Mouse (Mus musculus) common myeloid progenitor, adult 5-6 weeks (primary cell): ENCODE measurements around the gene Prickle1. TPM values are rescaled to one million over a fixed set of nuclear protein-coding genes. Genes with fewer than 3 reads are reported as not detected.

Experiments
- ATAC-seq: replicated peaks from 2 replicates; pipeline ENCODE4 v1.8.0; 2016; ENCODE audit warnings: low read depth, mild to moderate bottlenecking, moderate TSS enrichment, inconsistent platforms; ENCODE audit not compliant: poor library complexity, severe bottlenecking
- total RNA-seq: library from RNA; stranded (forward); fragments of 200-1000, 187-1606 nt; gene quantifications from 2 replicates; pipeline ENCODE4 v1.2.3, GENCODE M21; 2017

Gene Prickle1
- total RNA-seq, 1 experiment from 2014 or later = 3.5 TPM

DNA sequence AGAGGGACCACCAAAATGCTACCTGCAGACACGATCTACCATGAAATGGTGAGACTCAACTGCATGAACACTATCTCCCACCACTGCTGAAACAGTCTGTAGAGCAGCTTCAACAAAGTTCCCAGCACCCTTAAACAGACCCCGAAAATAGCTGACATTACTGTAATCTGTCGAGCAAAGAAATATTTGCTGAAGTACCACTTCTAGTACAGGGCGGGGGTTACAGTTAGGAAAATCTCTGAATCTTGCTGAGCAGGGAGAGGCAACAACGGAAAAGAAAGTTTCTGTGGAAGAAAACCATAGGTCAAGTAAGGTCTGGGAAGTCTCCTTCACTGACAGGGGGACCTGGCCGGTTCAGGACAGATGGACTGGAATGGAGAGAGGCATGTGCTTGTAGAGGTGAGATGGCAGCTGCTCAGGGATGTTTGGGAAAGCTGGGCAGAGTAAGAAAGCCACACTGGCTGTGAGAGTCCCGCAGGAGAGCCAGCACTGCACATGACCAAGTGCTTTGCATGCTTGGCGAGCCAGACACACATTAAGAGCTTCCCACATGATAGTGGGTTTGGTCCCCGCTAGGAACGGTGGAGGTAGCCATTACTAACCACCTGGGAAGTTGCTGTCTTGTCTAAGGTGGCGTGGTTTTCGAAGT, 41.4 kb downstream of the Prickle1 start:
- ATAC-seq = no peak

DNA sequence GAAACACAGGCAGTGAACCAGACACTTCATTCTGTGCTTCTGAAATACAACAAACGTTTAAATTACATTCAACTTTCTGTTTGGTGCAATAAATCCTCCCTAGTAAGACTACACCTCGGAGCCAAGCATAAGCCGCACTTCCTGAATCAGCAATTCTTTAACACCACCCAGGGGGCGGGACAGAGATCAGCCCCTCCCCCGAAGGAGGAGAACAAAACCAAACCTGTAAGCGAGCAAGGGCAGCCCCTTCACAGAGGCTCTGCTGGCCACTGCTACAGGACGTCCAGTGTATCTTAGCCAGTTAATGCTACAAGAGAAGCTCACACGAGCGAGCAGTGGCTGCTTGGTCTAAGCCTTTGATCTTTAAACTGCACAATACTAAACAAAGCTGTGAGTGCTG, 43.5 kb downstream of the Prickle1 start:
- ATAC-seq = peak; percentile 99

DNA sequence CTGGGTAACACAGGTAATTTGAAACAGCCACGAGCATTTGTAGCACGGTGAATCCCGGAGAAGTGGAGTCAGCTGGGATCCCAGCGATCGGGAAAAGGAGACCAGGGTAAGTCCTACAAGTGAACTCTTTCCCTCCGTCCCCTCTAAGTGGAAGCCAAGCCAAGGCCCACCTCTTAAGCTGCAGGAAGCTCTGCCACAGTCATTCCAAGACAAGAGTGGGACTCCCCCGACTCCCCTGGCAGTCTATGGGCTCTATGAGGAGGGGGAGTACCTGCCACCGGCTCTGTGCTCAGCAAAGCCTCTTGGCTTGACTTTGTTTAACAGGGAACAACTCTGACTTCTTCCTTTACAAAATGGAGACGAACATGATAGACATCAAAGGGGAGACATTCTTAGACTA, 47.4 kb downstream of the Prickle1 start:
- ATAC-seq = no peak

DNA sequence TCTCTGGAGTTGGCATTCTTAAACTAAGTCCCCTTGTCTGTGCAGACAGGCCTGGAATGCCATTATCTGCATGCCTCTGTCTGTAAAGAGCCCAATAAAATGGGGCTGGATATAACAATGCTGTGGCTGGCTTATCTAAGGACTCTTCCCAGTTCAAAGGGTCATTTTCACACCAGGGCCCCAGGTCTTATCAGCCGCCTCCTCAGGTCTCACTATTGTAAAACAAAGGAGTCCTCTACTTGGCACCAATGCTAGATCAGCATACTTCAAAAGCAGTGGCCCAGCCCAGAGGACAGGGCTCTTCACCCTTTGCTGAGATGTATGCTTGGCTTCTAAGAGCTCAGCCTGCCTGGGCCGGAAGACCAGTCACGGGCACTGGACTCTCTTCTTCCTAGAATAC, 56.3 kb downstream of the Prickle1 start:
- ATAC-seq = no peak

DNA sequence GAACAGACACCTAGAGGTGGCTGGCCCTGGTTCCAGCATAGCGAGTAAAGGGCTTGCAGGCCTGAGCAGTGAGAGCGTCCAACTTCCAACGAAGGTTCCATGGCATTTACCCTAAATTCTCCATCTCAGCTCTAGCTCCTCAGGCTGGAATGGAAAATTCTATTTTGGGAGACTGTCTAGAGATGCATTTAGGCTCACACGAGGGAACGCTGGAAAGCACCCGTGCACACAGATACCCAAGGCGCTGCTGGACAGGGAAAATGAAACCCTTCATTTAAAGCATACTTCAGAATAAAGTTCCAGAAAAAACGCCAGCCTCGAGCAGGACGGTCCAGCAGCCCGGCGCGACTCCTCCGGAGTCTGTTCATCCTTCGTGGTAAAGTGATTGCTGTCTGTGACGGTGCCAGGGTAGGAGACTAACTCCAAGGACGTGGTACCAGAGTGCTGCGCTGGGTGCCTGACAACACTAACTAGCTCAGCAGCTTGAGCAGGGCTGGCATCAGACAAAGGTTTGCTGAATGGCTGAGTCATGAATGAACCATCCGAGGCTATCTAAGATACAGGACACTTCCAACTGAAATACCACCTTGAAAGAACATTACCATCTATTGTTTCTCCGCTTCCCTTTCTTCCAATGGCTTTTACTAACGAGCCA, 57.0 kb downstream of the Prickle1 start:
- no peak for ATAC-seq

DNA sequence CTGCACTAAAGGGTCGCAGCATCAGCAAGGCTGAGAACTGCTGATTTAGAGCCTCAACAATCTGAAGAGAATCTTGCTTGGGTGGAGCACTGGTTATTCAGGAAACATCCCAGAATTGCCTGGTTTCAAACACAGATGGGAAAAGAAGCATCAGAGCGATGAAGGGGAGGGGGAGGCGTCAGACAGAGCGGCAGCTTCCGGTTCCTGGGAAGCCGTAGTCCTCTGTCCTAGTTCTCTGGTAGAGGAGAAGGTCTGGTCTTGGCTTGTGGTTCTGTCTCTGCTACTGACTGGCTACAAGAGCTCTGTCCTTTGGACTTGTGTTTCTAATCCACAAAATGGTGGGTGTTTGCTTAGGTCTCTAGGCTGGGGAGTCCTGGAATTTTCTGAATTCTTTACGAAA, 57.9 kb downstream of the Prickle1 start:
- ATAC-seq = no peak

DNA sequence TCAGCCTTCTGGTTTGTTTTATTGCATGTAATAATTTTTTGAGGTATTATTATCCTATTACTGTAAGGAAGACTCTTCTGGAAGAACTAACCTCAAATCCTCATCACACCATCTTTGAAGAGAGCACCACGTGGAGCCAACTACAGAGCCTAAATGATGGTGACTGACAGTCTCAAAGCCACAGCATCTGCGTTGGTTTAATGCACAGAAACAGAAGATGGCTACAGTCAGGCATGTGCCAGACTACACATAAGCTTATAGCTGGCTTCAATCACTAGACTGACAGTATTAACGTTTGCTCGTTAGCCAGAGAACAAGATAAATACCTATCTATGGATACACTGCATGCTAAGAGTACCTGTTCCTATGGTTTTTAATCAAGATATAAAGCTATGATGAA, 59.5 kb downstream of the Prickle1 start:
- ATAC-seq = no peak

DNA sequence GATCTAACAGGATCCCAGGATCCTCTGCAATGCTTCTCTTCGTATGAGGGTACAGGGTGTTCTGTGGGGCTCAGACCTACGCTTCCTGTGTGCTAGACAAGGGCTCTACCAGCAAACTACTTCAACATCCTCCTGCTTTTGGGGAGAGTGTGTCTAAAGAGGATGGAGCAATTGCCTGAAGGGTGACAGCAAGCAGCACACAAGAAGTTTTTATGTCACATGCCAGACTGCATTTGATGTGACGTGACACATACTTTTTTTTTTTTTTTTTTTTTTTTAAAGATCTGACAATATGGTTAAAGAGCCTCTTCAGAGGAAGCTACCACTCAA, 65.0 kb downstream of the Prickle1 start:
- no peak for ATAC-seq

DNA sequence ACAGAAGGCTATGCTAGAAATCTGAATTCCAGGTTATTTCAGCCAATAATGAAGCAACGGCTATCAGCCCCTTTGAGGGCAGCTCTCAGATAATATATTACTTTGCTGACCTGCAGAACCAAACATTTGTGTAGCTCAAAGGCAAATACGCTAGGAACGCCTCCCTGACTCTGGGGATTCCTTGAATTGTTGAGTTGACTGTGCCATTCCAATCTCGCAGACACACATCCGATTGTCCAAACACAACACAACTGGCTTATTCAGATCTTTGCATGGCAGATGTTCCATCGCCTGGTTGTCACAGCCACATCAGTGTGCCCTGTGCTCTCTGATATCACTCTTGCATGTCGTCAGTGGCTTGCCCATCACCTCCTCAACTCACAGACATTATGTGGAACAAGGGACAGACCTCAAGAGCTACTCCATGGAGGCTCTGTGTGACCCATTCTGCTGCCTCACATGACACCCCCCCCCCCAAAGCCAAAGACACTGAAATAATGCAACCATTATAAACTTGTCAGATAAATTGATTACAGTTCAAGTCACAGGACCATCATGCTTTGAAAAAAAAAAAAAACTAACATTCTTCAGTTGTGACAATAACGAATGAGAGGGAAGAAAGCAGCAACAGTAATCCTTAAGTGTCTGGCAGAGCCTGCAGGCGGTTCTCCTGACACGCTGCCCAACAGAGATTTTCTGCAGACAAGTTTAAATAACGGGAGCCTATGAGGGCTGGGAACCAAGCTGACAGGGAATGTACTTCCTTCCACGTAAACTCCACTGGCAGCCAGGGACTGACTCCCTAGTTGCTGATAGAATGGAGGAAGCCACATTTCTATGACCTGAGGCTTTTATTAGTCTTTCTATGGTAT, 65.6 kb downstream of the Prickle1 start:
- no peak for ATAC-seq

DNA sequence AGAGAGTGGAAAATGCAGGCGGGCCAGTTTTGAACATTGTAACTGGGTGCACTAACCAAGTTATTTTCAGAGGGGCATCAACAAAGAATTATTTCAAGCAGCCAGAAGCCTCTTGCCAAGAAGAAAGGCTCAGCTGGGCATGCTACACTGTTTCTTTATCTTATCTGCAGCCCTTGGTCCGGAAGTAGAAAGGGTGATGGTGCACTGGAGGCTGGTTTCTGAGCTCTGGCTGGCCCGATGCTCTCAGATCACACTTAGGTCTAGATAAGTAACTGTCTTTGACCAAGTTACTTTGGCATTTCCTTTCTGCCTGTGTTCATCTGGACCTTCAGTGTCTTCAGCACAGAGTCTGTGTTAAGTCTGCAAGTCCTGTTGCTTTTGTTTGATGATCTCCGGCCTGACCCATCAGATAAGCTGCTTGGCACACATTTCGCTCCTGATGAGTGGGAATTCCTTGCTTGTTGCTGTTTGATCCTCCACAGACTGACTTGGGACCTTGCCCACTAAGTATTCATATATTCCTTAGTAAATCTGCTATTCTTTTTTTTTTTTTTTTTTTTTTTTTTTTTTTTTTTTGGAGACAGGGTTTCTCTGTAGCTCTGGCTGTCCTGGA, 70.3 kb downstream of the Prickle1 start:
- ATAC-seq = peak; percentile 76

DNA sequence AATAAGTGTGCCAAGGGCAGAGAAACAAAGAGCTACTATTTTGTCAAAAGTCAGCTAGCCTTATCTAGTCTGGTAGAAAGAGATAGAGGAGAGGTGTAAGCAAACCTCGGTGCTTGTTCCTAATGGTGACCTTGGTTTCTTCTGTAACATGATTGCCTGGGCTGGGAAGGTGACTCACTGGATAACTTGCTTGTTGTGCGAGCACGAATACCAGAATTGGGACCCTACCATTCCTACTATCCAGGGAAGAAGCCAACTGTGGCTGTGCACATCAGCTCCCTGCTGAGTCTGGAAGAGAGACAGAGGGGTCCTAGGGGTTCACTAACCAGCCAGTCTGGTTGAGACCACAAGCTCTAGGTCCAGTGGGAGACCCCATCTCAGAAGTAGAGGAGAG, 73.9 kb downstream of the Prickle1 start:
- no peak for ATAC-seq

DNA sequence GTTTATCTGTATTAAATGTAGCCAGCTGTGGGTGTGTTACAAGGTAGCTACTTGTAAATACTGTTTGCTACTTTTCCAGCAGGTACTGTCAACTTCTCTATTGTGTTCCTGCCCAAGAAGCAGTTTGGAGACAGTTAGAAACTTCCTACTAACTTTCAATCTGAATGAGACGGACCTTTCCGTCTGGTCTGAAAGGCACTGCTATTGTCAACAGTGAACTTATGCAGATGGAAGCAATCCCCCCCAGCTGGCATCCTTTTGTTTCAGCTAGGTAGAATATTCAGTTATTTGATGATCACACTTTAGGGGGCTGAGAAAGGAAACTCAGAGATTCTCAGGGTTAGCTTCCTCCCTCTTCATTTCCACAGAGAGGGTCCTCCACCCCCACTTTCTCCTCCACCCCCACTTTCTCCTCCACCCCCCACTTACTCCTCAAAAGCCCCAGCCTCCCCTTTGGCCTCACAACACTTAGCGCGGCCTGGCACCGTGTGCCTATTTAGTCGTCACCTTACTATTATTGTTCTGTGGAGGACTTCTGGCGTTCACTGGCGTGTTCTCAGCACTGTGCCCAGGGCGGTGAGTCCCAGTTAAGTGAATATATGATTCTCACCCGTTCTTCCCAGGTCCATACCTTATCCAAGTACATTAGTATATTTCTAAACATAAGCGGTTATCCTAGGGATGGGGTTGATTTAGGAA, 74.5 kb downstream of the Prickle1 start:
- ATAC-seq = no peak

DNA sequence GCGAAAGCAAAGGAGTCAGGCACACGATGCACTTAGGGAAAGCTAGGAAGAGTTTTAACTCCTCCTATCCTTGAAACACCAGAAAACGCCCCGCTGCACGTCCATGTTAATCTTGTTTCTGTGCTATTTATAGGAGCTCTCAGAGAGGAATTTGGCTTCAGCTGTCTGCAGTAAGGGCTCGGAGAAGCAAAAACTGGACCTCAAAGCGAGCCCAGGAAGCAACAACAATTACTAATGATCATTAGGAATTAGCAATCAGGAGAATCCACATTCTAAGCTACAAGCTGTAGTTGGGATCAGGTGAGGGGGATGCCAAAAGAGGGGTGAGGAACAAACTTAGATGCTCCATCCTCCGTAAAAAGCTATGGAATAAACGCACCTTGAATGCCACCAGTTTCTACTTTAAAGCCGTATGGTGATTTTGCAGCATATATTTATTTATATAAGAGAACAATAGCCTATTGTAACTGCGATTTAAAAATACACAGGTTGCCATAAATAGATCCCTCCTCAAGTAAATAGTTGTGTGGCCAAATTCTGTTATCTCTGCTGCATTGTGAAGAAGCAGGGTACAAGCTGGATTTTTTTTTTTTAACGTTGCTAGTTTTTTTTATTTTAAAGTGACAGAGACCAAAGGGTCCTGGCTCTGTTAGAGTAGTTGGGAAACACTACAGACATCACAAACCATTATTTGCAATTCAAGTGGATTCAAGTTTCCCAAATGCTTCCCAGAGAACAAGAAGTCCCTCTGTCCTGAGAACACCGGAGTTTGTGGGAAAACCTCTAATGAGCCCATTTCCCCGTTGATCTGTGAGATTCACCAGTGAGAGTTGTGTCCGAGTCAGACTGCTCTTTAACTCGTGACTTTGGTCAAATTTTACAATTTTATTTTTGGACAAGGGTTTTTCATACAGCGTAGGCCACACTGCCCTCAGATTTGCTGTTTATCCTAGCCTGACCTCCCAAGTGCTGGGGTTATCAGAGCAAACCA, 75.6 kb downstream of the Prickle1 start:
- ATAC-seq = no peak

DNA sequence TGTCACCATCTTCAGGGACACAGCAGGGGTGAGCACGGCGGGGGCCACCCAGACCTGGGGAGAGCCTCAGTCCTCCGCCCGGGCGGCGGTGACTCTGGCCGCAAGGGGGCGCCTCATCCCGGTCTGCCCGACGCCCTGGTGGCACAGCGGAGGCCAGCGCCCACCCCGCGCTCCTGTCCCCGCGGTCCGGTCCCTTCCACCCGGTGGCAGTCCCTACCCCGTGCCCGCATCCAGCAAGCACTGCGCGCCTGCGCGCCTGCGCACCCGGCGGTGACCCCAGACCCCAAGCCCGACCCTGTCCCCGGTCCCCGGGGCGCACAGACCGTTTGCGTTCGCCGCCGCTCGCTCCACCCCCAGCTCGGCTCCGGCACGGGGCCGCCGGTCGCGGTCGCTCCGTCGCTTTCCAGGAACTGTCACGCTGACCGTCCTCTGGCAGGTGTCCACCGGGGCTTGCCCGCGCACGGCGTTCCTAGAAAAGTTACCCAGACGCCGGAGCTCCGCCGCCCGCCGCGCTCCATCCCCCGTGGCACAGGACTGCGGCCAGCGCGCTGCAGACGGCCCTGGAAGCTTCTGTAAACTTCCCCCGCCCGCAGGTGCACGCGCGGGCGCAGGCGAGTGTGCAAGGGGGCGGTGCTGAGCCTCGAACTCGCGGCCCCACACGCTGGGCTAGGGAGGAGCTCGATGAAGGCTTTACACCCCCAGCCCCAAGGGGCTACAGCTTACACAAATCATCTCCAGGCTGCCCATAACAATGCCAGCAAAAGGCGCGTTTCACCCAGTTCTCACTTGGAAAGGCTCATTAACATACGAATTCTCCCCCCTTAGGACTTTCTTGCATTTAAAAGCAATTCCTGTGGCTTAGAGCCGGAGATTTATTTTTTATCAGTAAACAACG, 76.5 kb downstream of the Prickle1 start:
- peak; percentile 72 for ATAC-seq

DNA sequence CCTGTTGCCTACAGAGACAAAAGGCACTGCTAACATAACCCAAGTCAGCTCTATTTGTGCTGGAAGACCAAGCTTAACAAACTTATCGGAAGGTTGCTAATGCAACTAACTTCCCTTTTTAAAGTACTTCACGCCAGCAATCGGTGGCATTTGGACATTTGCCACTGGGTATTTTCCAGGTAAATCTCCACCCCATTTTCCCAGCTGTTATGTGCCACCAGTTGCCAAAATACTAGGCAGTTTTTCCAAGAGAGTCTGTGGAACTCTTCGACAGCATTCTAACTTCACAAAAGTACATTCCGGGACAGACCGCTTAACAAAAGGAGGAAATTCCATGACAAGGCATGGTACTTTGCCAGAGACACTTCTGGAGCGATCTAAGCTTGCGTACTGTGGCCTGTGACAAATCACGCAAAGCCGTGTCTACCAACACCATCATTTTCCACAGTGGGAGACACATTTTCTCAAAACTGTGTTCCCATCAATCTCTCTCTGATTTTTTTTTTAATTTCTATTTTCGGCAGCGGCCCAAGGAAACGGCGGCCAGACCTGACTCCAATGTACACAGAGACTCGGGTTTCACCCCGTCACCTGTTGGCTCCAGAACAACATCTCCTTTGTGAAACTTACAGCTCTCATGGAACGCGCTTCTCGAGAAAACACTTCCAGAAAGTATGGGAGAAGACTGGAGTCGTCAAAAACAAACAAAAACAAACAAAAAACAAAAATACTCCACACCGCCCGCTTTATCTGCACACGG, 77.4 kb downstream of the Prickle1 start:
- ATAC-seq = 0 out of 2 replicates have a peak, but pooled peaks have one; percentile 23

DNA sequence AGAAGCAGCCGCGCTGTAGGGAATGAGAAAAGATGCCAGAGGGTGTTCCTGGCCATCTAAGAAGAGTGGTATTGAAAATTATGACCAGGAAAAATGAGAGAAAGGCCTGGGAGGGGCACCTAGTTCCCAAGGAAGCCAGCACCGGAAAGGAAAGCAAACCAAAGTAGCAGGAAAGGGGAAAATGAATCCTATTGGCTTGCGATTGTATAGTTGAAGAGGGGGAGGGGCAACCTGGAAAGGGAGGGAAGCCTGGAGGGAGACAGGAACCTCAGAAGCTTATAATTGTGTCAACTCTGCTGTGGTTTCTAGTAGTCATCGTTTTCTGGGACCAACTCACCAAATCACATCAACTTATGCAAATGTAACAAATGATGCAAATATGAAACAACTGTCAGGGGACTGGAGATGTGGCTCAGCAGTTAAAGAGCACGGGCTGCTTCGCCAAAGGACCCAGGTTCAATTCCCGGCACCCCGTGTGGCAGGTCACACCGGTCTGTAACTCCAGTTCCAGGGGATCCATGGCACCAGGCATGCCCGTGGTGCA, 78.6 kb downstream of the Prickle1 start:
- no peak for ATAC-seq

DNA sequence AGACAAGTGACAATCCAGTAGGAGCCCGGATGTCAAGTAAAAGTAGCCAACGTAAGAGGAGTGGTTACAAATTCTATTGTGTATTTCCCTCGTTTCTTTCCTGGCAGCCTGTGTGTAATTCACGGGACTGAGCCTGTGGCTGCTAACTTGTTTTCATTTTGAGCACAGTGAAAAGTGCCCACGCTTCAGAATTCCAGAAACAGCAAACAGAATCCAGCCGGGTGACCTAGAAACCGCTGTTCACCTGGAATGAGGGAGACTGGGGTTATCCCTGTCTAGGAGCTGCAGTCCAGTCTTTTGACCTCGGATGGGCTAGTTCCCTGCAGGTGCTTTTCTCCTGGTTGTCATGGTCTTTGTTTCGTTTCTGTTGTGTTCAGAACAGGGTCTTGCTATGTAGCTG, 80.4 kb downstream of the Prickle1 start:
- no peak for ATAC-seq
